Mouse (Mus musculus) forebrain, embryonic 16.5 days (tissue): ENCODE data around the gene Rnf13. TPM values are rescaled to one million over a fixed set of nuclear protein-coding genes. Genes with fewer than 3 reads are reported as not detected.
"Not testable (repeated sequence)": the region's sequence is repeated elsewhere in the genome, so short reads cannot be mapped to it uniquely, and the experiment has no call there.

Experiments used
- ATAC-seq: fragments of 200-750 bp; cut with Nextera tagmentation; 2 replicates; pipeline ENCODE4 v1.8.0; 2017; ENCODE audit warnings: mild to moderate bottlenecking, moderate library complexity
- H3K27ac ChIP-seq: fragments of 300-500 bp; sonication (generic); 2 replicates; pipeline ENCODE4 v1.5.1; 2014; ENCODE audit warnings: low read length, control low read depth
- H3K27me3 ChIP-seq: fragments of 300-500 bp; sonication (generic); replicated peaks from 2 replicates; pipeline ENCODE4 v1.6.1; 2014; ENCODE audit warnings: low read length; ENCODE audit not compliant: control insufficient read depth, insufficient read depth
- H3K36me3 ChIP-seq: fragments of 300-500 bp; sonication (generic); 2 replicates; pipeline ENCODE4 v1.6.1; 2014; ENCODE audit not compliant: control insufficient read depth, insufficient read depth
- H3K4me1 ChIP-seq: fragments of 300-500 bp; sonication (generic); replicated peaks from 2 replicates; pipeline ENCODE4 v1.6.1; 2014; ENCODE audit warnings: low read length; ENCODE audit not compliant: control insufficient read depth, insufficient read depth
- H3K4me2 ChIP-seq: fragments of 300-500 bp; sonication (generic); 2 replicates; pipeline ENCODE4 v1.6.1; 2014; ENCODE audit warnings: mild to moderate bottlenecking, low read length, control low read depth
- H3K4me3 ChIP-seq: fragments of 300-500 bp; sonication (generic); replicated peaks from 2 replicates; pipeline ENCODE4 v1.5.1; 2014; ENCODE audit warnings: mild to moderate bottlenecking, low read length, control low read depth
- H3K9ac ChIP-seq: fragments of 300-500 bp; sonication (generic); replicated peaks from 2 replicates; pipeline ENCODE4 v1.6.1; 2014; ENCODE audit warnings: low read depth, low read length, control low read depth
- H3K9me3 ChIP-seq: fragments of 300-500 bp; sonication (generic); 2 replicates; pipeline ENCODE4 v1.6.1; 2016; ENCODE audit warnings: low read length; ENCODE audit not compliant: control insufficient read depth
- WGBS: fragments of 180-500 bp; shearing (Covaris S2); extraction: QIAGEN DNeasy Blood & Tissue Kit; methylation state at CpG from one replicate; pipeline ENCODE4 v1.1.7; 2014; 5-methylcytosine and 5-hydroxymethylcytosine counted together
- polyA plus RNA-seq: library from polyadenylated mRNA; unstranded; fragments of >200 nt; fragmentation: Nextera tagmentation; extraction: Ambion mirVana; gene quantifications from 2 replicates; pipeline ENCODE4 v1.2.1, GENCODE M21; 2015

The Rnf13 gene
- polyA plus RNA-seq, 1 experiment from 2014 or later = 94.1 TPM

DNA sequence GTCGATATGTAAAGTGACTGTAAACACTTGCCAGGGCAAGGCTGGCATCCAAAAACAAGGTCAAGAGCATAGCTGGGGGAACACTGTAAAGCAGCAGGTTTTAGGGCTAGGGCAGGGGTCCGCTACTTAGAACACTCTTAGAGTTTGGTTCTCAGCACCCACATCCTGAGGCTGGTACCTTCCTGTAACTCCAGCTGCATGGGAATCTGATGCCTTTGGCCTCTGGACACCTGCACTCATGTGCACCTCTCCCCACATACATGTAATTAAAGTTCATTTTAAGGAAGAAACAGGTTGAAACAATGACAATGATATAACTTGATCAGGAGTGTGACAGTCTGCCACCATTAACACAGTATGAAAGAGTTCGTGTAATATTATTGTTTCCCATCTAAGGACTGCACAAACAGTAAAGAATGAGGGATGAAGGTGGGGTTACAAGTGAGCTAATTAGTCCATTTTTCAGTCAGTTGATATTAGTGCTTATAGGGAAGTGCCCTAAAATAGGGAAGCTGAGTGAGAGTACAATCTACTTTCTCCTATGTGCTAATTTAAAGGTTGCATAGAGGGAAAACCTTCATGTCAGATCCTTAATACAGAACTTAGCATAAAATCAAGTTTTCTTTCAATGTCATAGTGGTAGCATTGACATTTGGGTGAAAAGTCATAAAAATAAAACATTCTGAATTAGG lies 12.9 kb downstream of the Rnf13 start:
- Histone ChIP-seq H3K9me3 (no peaks in the 10 kb centered on the region), H3K4me2 (no peak overlapping the region), H3K36me3 (no peaks in the 10 kb centered on the region), H3K9ac (no peak overlapping the region), H3K4me3 (no peak overlapping the region), H3K27me3 (no peaks in the 10 kb centered on the region), H3K27ac (no peak overlapping the region), H3K4me1 (no peaks in the 10 kb centered on the region)
- no peak for ATAC-seq
- WGBS = 93% methylated on average over 3 of the region's 3 CpGs

DNA sequence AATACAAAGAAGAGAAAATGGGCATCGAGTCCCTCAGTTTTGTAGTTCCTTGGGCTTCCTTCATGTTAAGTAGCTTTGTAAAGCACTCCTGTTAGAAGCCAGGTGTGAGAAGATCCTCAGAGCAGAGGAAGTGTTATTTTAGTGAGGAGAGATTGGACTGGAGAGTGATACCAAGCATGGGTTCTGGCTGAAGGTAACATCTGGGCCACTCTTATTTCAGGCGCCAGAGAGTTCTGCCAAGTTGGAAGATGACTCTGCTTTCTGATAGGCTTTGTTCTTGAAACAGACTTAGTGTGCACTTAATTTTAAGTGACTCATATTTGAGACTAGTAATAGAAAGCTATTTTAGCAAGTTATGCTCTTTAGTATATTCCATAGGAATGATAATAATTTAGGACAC lies 41.1 kb downstream of the Rnf13 start:
- Histone ChIP-seq H3K4me3 (no peak overlapping the region), H3K27ac (no peak overlapping the region), H3K9ac (no peak overlapping the region), H3K4me1 (no peaks in the 10 kb centered on the region), H3K36me3 (0 out of 2 replicates have a peak, but pooled peaks cover 7% of the 10 kb centered on the region), H3K4me2 (no peak overlapping the region), H3K9me3 (no peaks in the 10 kb centered on the region), H3K27me3 (no peaks in the 10 kb centered on the region)
- 92% methylated on average over 2 of the region's 2 CpGs for WGBS
- ATAC-seq = no peak

DNA sequence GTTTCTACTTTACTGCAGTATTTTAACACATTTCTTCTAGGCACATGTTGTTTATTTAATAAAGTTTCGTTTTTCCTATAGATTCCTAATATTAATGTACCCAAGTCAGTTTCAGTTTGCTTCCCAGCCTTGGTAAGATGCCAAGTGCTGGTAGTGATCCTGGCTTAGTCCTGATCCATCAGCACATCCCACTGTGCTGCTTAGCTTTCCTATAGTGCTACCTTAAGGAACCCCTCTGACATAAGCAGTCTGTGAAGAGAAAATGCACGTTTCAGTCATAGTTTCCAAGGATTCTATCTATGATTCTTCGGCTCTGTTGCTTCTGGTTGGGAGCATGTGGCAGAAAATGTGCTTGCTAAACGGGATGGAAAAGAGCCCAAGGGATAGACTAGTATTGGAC lies 52.6 kb downstream of the Rnf13 start:
- ATAC-seq = peak; percentile 29; the same call in 1 of the 2 replicates
- H3K27me3 ChIP-seq = no peaks in the 10 kb centered on the region
- H3K36me3 ChIP-seq = no peaks in the 10 kb centered on the region
- H3K9ac ChIP-seq = no peak overlapping the region
- peak overlapping the region; percentile 57 for H3K27ac ChIP-seq
- no peaks in the 10 kb centered on the region for H3K9me3 ChIP-seq
- peaks cover 13% of the 10 kb centered on the region for H3K4me1 ChIP-seq
- no peak overlapping the region for H3K4me2 ChIP-seq
- WGBS = 61% methylated on average over 4 of the region's 4 CpGs
- no peak overlapping the region for H3K4me3 ChIP-seq

DNA sequence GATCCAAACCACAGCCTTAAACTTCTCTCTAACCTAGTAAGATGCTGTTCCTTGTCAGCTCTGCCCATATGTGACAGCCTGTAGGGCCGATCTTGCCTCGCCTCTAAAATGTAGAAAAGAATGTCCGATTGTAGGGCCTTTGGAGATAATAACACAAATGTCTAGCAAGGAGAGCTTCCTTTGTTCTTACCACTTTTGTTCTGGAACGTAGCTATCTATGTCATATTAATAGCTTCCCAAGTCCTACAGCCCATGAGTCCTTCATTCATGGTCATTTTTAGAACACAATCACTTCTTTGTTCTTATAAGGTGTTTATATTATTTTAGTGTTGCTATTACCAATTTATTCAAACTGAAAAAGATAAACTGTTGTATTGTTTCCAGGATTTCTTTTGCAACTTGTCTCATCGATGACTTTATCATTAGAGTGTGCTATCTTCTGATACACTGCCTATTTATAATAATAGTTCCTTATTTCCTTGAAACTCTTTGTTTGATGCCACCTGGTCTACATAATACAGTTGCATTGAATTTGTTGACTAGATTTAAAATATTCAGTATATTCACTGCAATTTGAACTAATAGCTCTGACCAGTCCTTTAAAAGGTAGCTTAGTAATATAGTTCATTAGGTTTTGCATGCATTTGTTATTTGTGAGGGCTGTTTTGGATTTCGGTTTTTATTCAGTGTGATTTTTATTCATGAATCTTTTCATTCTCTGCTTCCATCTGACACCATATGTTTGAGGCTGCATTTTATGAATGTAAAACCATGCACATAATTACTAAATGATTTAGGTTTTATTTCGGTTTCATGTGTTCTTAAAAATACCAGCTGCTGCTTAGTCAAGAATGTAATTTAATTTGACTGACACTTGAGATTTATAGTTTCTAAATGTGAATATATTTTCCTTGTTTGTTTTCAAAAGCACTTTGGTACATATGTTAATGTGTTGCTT lies 53.4 kb downstream of the Rnf13 start:
- 50% methylated on average over 7 of the region's 7 CpGs for WGBS
- Histone ChIP-seq H3K4me3 (no peak overlapping the region), H3K36me3 (no peaks in the 10 kb centered on the region), H3K4me2 (no peak overlapping the region), H3K27me3 (no peaks in the 10 kb centered on the region), H3K9ac (no peak overlapping the region), H3K9me3 (no peaks in the 10 kb centered on the region), H3K4me1 (peaks cover 13% of the 10 kb centered on the region), H3K27ac (peak overlapping the region; percentile 57)
- ATAC-seq = peak; percentile 83

DNA sequence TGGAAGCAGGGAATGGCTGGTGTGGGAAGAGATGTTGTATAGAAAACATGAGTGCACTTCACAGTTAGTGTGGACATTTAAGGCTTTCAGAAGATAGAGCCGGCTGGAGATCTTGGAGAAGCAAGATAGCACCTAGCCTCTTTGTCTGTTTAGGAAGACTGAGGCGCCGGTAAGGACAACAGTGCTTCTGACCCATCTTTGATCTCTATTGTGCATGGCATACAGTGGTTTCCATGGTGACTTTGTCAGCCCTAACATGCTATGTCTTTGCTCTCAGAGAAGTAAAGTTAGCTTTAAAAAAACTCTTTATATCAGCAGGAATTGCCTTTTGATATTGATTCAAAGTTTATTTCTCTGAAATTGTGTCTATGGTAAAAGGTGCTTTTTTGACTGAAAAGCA lies 55.2 kb downstream of the Rnf13 start:
- Histone ChIP-seq H3K9me3 (no peaks in the 10 kb centered on the region), H3K4me3 (no peak overlapping the region), H3K4me1 (peaks cover 19% of the 10 kb centered on the region), H3K27ac (no peak overlapping the region), H3K27me3 (no peaks in the 10 kb centered on the region), H3K4me2 (no peak overlapping the region), H3K9ac (no peak overlapping the region), H3K36me3 (no peaks in the 10 kb centered on the region)
- ATAC-seq = no peak
- 56% methylated on average over 3 of the region's 3 CpGs for WGBS

DNA sequence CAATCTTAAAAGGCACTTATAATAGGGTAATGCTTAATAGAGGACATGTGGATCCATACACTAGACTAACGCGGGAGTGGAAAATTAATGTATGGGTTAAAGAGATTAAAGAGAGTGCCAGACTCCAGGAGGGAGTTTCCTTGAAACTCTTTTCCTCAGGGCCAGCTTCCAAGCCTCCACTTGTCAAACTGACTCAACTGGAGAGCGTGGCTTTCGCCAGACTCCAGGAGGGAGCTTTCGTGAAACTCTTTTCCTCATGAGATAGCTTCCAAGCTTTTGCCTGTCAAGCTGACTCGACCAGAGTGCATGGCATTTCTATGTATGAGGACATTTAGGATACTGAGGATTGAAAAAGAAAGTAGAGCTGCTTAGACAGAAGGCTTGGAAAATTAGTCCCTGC lies 59.2 kb downstream of the Rnf13 start:
- H3K4me2 ChIP-seq = not testable (repeated sequence)
- whole genome bisulfite sequencing = 17% methylated on average over 6 of the region's 6 CpGs

DNA sequence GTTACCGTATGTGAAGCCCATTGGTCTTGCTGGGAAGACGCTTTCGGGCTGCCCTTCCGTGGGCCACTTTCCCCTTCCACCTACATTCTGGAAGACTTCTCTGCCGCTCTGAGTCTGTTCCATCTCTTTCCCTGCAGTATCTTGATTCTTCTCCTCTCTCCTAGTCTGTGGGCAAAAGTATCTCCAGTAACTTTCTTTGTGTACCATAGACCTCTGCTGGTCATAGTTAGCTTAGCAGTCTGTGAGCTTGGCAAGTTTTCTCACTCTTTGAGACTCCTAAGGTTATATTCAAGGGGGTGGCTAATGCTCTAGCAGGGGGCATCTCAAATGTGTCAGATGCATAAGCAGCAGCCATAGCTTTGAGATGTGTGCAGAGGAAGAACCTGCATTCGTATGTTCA lies 79.6 kb downstream of the Rnf13 start:
- Histone ChIP-seq H3K4me3 (no peak overlapping the region), H3K27ac (no peak overlapping the region), H3K9me3 (no peaks in the 10 kb centered on the region), H3K4me1 (no peaks in the 10 kb centered on the region), H3K36me3 (no peaks in the 10 kb centered on the region), H3K27me3 (no peaks in the 10 kb centered on the region), H3K9ac (no peak overlapping the region), H3K4me2 (no peak overlapping the region)
- ATAC-seq = peak; percentile 31; the same call in 1 of the 2 replicates
- 86% methylated on average over 6 of the region's 6 CpGs for WGBS

More for the DNA sequence above, 59.2 kb downstream of the Rnf13 start:
- not testable (repeated sequence) for ATAC-seq, H3K9me3 ChIP-seq, H3K27ac ChIP-seq, H3K4me3 ChIP-seq, H3K27me3 ChIP-seq, H3K36me3 ChIP-seq, H3K9ac ChIP-seq
- peaks cover 12% of the 10 kb centered on the region for H3K4me1 ChIP-seq

DNA sequence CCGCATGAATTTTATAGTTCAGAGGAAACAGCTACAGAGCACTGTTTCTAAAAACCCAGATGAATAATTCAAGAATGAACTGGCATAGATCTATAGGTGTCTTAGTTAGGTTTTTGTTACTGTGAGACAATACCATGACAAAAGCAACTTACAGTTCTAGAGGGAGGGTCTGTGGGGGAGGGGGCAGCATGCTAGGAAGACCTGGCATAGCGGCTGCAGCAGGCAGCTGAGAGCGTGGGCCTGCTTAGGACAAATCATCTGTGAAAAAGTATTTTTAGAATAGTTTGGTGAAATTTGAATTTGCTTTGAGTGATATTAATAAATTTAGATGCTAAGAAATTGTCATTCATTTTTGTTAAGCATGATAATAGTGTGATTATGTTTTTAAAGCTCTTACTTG lies 90.0 kb downstream of the Rnf13 start:
- no peaks in the 10 kb centered on the region for H3K9me3 ChIP-seq
- no peak for ATAC-seq
- H3K4me2 ChIP-seq = no peak overlapping the region
- 90% methylated on average over 3 of the region's 3 CpGs for WGBS
- no peak overlapping the region for H3K9ac ChIP-seq
- H3K27me3 ChIP-seq = no peaks in the 10 kb centered on the region
- H3K27ac ChIP-seq = no peak overlapping the region
- no peak overlapping the region for H3K4me3 ChIP-seq
- H3K36me3 ChIP-seq = peaks cover 12% of the 10 kb centered on the region
- H3K4me1 ChIP-seq = no peaks in the 10 kb centered on the region

DNA sequence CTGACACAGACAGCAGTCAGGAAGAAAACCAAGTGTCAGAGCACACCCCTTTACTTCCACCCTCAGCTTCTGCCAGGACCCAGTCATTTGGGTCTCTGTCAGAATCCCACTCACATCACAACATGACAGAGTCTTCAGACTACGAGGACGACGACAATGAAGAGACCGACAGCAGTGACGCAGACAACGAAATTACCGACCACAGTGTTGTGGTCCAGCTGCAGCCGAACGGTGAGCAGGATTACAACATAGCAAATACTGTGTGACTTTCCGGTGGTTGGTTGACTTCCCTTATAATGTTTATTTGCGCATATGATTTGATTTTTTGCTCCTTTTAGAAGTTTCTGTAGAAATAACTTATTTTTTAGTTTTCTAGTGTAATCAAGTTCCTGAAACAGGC lies 97.7 kb downstream of the Rnf13 start:
- peaks cover 8% of the 10 kb centered on the region for H3K36me3 ChIP-seq
- H3K9ac ChIP-seq = no peak overlapping the region
- no peak overlapping the region for H3K4me3 ChIP-seq
- ATAC-seq = no peak
- H3K4me1 ChIP-seq = no peaks in the 10 kb centered on the region
- H3K9me3 ChIP-seq = no peaks in the 10 kb centered on the region
- H3K27ac ChIP-seq = no peak overlapping the region
- no peak overlapping the region for H3K4me2 ChIP-seq
- H3K27me3 ChIP-seq = no peaks in the 10 kb centered on the region
- WGBS = 85% methylated on average over 11 of the region's 11 CpGs
